7 mouse cellular contexts compared by ENCODE assay signal in genomic region chr8:127178634-127179033, GRCm38 (mm10).
DNase-seq lines count a peak whose midpoint lies in the region; ATAC-seq lines count a peak whose summit lies in the region.

No protein-coding gene starts in this region.

- ATAC-seq in forebrain, embryonic 16.5 days = peak; percentile 64
- ATAC-seq in megakaryocyte, adult 5-6 weeks (ENCODE audit: poor library complexity, severe bottlenecking) = peak; percentile 70

- H3K27me3 ChIP-seq in forebrain, embryonic 16.5 days (replicated peaks; ENCODE audit: control insufficient read depth, insufficient read depth, low read length) = no peaks in the 10 kb centered on the region

- no peak overlapping the region for H3K4me3 ChIP-seq in forebrain, embryonic 16.5 days (replicated peaks; ENCODE audit: low read length)

- no peak overlapping the region for H3K27ac ChIP-seq in forebrain, embryonic 16.5 days (ENCODE audit: low read length)

- 53% methylated on average over 4 of the region's 4 CpGs for WGBS in forebrain, embryonic 16.5 days

- no peaks in the 10 kb centered on the region for H3K36me3 ChIP-seq in forebrain, embryonic 16.5 days (ENCODE audit: control insufficient read depth, insufficient read depth)

- H3K4me2 ChIP-seq in forebrain, embryonic 16.5 days (ENCODE audit: low read length) = no peak overlapping the region

- no peak overlapping the region for H3K9ac ChIP-seq in forebrain, embryonic 16.5 days (replicated peaks; ENCODE audit: low read depth, low read length)

- H3K9me3 ChIP-seq in forebrain, embryonic 16.5 days (ENCODE audit: control insufficient read depth, low read length) = no peaks in the 10 kb centered on the region

- H3K4me1 ChIP-seq in forebrain, embryonic 16.5 days (replicated peaks; ENCODE audit: control insufficient read depth, insufficient read depth, low read length) = peaks cover 7% of the 10 kb centered on the region

- peak; percentile 58 for DNase-seq in right cerebral cortex, adult 18-20 months
- DNase-seq in right cerebral cortex, postnatal 25 days = no peak
- peak; percentile 31 for DNase-seq in c-Kit-positive CD71-negative TER-119-negative erythroid progenitor cells, embryonic 14.5 days (ENCODE audit: low read depth)
- peak; percentile 64 to 71 for DNase-seq in kidney, postnatal 36 days
- peak; percentile 32 for DNase-seq in thymus, postnatal 4 days
